Mouse (Mus musculus) heart, postnatal 0 days (tissue): ENCODE results near the gene Retreg3.

Experiments used
- CTCF ChIP-seq: IDR thresholded peaks from 2 replicates; pipeline ENCODE4 v1.5.1; 2016; ENCODE audit warnings: antibody characterized with exemption, control low read depth, low read depth
- EP300 ChIP-seq: IDR thresholded peaks from 2 replicates; pipeline ENCODE4 v1.6.1; 2016; ENCODE audit warnings: antibody characterized with exemption, low read depth

GRCm38 (mm10) chr11:101103011-101103410 lies 16.7 kb downstream of the Retreg3 start:
- TF ChIP-seq CTCF, result no peak
- TF ChIP-seq EP300, result no peak
